Mouse (Mus musculus) liver, embryonic 13.5 days (tissue): Measurements from ENCODE around the gene Fbxl8. TPM values are rescaled to one million over a fixed set of nuclear protein-coding genes. Genes with fewer than 3 reads are reported as not detected.

ENCODE experiments used
- ATAC-seq: fragments of 200-750 bp; cut with Nextera tagmentation; 2 replicates; pipeline ENCODE4 v1.8.0; 2017; ENCODE audit warnings: low read depth, mild to moderate bottlenecking, moderate number of reproducible peaks, moderate library complexity
- DNase-seq: peaks from one replicate; pipeline ENCODE4 v3.0.0; 2022
- H3K27ac ChIP-seq: fragments of 300-500 bp; sonication (generic); 2 replicates; pipeline ENCODE4 v1.5.1; 2015; ENCODE audit warnings: moderate library complexity, mild to moderate bottlenecking, inconsistent platforms
- H3K27me3 ChIP-seq: fragments of 300-500 bp; sonication (generic); 2 replicates; pipeline ENCODE4 v1.6.1; 2015; ENCODE audit warnings: mild to moderate bottlenecking, inconsistent platforms
- H3K36me3 ChIP-seq: fragments of 300-500 bp; sonication (generic); 2 replicates; pipeline ENCODE4 v1.6.1; 2015; ENCODE audit warnings: mild to moderate bottlenecking, inconsistent platforms
- H3K4me1 ChIP-seq: fragments of 300-500 bp; sonication (generic); replicated peaks from 2 replicates; pipeline ENCODE4 v1.6.1; 2015; ENCODE audit warnings: inconsistent platforms
- H3K4me2 ChIP-seq: fragments of 300-500 bp; sonication (generic); 2 replicates; pipeline ENCODE4 v1.6.1; 2015; ENCODE audit warnings: inconsistent platforms, mild to moderate bottlenecking, moderate library complexity
- H3K4me3 ChIP-seq: fragments of 300-500 bp; sonication (generic); replicated peaks from 2 replicates; pipeline ENCODE4 v1.5.1; 2015; ENCODE audit warnings: mild to moderate bottlenecking, inconsistent platforms
- H3K9ac ChIP-seq: fragments of 300-500 bp; sonication (generic); 2 replicates; pipeline ENCODE4 v1.6.1; 2015; ENCODE audit warnings: mild to moderate bottlenecking, inconsistent platforms
- H3K9me3 ChIP-seq: fragments of 300-500 bp; sonication (generic); replicated peaks from 2 replicates; pipeline ENCODE4 v1.6.1; 2016; ENCODE audit warnings: inconsistent platforms
- WGBS: fragments of 180-500 bp; shearing (Covaris S2); methylation state at CpG from one replicate; pipeline ENCODE4 v1.1.7; 2015; ENCODE audit not compliant: insufficient replicate concordance; 5-methylcytosine and 5-hydroxymethylcytosine counted together
- polyA plus RNA-seq: library from polyadenylated mRNA; unstranded; fragments of >200 nt; fragmentation: Nextera tagmentation; extraction: Ambion mirVana; gene quantifications from 2 replicates; pipeline ENCODE4 v1.2.1, GENCODE M21; 2015

The Fbxl8 gene
- polyA plus RNA-seq, 1 experiment from 2014 or later: 0.98 TPM

DNA sequence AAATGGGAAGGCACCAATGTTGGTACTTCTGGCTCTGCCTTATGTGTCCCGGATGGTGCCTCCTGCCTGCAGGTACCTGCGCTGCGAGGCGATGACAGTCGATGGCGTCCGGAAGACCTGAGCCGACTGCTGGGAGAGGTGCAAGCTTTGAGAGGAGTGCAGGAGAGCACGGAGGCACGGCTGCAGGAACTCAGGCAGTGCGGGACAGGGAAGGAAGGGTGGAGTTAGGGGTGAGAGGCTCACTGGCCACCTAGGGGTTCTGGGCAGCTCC, 6.4 kb downstream of the Fbxl8 start:
- no peak overlapping the region for H3K27ac ChIP-seq
- H3K4me1 ChIP-seq: peaks cover 39% of the 10 kb centered on the region
- H3K36me3 ChIP-seq: no peaks in the 10 kb centered on the region
- DNase-seq (no peak), ATAC-seq (no peak)
- 6% methylated on average over 11 of the region's 11 CpGs for WGBS
- peaks cover 99% of the 10 kb centered on the region for H3K27me3 ChIP-seq
- no peak overlapping the region for H3K9ac ChIP-seq
- no peak overlapping the region for H3K4me2 ChIP-seq
- peak overlapping the region; percentile 5; the same call in 1 of the 2 replicates for H3K4me3 ChIP-seq
- H3K9me3 ChIP-seq: peaks cover 6% of the 10 kb centered on the region; the same call in 1 of the 2 replicates

DNA sequence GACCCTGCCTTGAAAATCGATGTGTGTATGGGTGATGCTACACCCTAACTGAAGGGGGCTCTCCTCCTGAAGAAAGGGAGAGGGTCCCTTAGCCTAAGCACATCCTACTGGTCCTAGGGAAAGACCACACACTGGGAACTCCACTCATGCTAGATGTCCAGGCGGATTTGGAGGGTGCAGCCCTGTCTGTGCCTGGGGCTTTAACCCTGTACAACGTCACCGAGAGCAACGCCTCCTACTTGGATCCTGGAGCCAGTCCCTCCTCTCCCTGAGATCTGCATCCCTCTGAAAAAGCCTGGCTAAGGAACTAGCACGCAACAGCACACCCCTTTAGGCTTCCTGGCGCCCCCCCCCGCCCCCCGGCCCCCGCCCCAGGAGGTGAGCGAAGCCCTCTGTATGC, 10.9 kb downstream of the Fbxl8 start:
- no peak for DNase-seq
- 13% methylated on average over 11 of the region's 11 CpGs for WGBS
- H3K27me3 ChIP-seq: peaks cover 99% of the 10 kb centered on the region
- H3K4me1 ChIP-seq: peaks cover 33% of the 10 kb centered on the region
- H3K27ac ChIP-seq: no peak overlapping the region
- no peak overlapping the region for H3K4me3 ChIP-seq
- H3K36me3 ChIP-seq: no peaks in the 10 kb centered on the region
- H3K9me3 ChIP-seq: no peaks in the 10 kb centered on the region
- ATAC-seq: no peak
- H3K9ac ChIP-seq: no peak overlapping the region
- peak overlapping the region; percentile 59; the same call in 1 of the 2 replicates for H3K4me2 ChIP-seq

DNA sequence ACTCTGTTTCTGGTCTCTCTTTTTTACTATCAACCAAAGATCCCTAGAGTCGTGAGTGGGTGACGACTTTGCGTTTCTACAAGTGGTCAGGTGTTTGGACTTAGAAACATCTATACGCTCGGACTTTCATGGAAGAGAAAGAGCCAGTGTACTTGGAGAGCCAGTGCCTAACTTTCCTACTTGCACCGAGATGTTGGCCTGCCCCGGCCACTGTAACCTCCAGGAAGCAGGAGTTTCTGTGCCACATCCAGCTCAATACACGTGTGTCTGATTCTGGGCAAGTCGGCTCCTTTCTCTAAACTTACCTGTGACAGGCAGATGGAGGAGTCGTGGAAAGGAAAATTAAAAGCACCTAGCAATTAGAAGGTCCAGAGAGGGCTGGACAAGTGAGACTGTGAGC, 11.4 kb downstream of the Fbxl8 start, which contains the start of gene Nol3:
Nol3 (plus strand) TSS at position 301 of the 400 bp plus-strand sequence.
- WGBS: 11% methylated on average over 10 of the region's 10 CpGs
- Histone ChIP-seq H3K27me3 (peaks cover 99% of the 10 kb centered on the region), H3K9ac (peak within 1 kb of the TSS; percentile 47; the same call in 1 of the 2 replicates), H3K27ac (no peak within 1 kb of the TSS), H3K4me2 (peak within 1 kb of the TSS; percentile 59), H3K4me1 (peaks cover 28% of the 10 kb centered on the region), H3K36me3 (no peaks in the 10 kb centered on the region), H3K9me3 (no peaks in the 10 kb centered on the region), H3K4me3 (peak within 1 kb of the TSS; percentile 35)
- no peak for DNase-seq
- ATAC-seq: no peak

DNA sequence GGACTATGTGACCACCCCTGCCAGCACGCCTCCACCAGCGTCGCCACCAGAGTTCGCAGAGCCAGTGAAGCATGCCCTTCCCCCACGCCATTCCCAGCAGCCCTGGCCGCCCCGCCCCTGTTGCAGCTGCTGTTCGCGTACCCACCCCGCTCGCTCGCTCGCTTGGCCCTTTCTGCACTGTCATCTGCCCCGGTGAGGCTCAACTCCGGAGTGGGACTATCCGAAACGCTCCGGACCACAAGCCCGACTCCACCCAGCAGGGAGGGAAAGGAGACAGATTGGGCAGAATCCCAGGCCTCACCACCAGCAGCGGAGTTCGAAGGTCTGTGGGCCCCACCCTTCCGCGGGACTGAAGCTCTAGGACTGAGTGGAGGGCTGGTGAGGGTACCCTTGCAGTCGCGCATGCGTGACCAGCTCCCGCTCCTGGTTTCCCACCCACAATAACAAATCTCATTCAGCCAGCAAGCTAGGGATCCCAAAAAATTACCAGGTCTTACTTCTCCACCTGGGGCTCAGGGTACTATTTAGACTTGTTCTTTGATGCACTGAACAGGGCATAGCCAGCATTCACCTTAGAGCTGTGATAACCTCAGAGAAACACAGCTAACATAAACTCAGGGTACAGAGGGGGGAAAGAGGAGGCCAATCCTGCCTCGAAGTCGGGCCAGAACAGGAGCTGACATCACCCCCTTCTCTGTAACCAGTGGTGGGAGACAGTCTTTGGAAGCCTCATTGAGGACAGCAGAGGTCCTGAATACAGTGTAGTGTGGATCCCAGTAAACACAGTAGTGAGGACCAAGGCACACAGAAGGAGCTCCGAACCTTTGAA, 12.1 kb downstream of the Fbxl8 start:
- H3K9ac ChIP-seq: peak overlapping the region; percentile 47; the same call in 1 of the 2 replicates
- H3K27me3 ChIP-seq: peaks cover 97% of the 10 kb centered on the region
- DNase-seq (no peak), ATAC-seq (peak; percentile 64)
- peaks cover 27% of the 10 kb centered on the region for H3K4me1 ChIP-seq
- H3K27ac ChIP-seq: no peak overlapping the region
- H3K4me3 ChIP-seq: peak overlapping the region; percentile 35
- WGBS: 4% methylated on average over 30 of the region's 30 CpGs
- 0 out of 2 replicates have a peak, but pooled peaks cover 2% of the 10 kb centered on the region for H3K36me3 ChIP-seq
- H3K4me2 ChIP-seq: peak overlapping the region; percentile 59
- H3K9me3 ChIP-seq: no peaks in the 10 kb centered on the region

DNA sequence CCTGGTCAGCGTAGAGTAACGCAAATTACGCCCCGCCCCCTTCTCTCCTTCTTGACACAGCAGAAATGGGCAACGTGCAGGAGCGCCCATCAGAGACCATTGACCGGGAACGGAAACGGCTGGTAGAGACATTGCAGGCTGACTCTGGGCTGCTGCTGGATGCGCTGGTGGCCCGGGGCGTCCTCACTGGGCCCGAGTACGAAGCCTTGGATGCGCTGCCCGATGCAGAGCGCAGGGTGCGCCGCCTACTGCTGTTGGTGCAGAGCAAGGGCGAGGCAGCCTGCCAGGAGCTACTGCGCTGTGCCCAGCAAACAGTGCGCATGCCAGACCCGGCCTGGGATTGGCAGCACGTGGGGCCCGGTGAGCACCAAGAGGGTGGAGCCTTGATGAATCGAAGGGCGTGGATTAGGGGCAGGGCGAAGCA, 14.5 kb downstream of the Fbxl8 start:
- ATAC-seq (peak; percentile 65), DNase-seq (peak; percentile 43)
- WGBS: 4% methylated on average over 28 of the region's 28 CpGs

DNA sequence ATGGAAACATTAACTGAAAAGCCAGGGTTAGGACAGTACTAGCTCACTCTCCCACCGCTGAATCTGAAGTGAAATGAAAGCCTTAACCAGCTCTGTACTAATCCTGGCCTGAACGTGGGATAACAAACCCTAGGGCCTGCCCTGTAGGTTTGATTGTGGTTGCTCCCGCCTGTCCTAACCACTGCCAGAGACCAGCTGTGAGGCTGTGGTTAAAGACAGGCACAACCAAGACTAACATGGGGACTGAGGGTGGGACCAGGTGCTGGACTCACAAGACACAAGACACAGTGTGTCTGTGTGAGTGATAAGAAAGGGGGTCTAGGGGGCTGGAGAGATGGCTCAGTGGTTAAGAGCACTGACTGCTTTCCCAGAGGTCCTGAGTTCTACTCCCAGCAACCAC, 16.1 kb downstream of the Fbxl8 start:
- 0 out of 2 replicates have a peak, but pooled peaks cover 4% of the 10 kb centered on the region for H3K36me3 ChIP-seq
- DNase-seq (no peak), ATAC-seq (no peak)
- peaks cover 42% of the 10 kb centered on the region for H3K4me1 ChIP-seq
- H3K9me3 ChIP-seq: no peaks in the 10 kb centered on the region
- no peak overlapping the region for H3K9ac ChIP-seq
- WGBS: 46% methylated on average over 3 of the region's 3 CpGs
- no peak overlapping the region for H3K27ac ChIP-seq
- H3K4me3 ChIP-seq: no peak overlapping the region
- H3K4me2 ChIP-seq: no peak overlapping the region
- peaks cover 91% of the 10 kb centered on the region for H3K27me3 ChIP-seq

More for the DNA sequence above, 14.5 kb downstream of the Fbxl8 start:
- 0 out of 2 replicates have a peak, but pooled peaks cover 4% of the 10 kb centered on the region for H3K36me3 ChIP-seq
- H3K9me3 ChIP-seq: no peaks in the 10 kb centered on the region
- peaks cover 95% of the 10 kb centered on the region for H3K27me3 ChIP-seq
- H3K4me3 ChIP-seq: peak overlapping the region; percentile 36
- 0 out of 2 replicates have a peak overlapping the region, but pooled peaks have one; percentile 29 for H3K9ac ChIP-seq
- peak overlapping the region; percentile 56 for H3K4me2 ChIP-seq
- no peak overlapping the region for H3K27ac ChIP-seq
- H3K4me1 ChIP-seq: peaks cover 43% of the 10 kb centered on the region

DNA sequence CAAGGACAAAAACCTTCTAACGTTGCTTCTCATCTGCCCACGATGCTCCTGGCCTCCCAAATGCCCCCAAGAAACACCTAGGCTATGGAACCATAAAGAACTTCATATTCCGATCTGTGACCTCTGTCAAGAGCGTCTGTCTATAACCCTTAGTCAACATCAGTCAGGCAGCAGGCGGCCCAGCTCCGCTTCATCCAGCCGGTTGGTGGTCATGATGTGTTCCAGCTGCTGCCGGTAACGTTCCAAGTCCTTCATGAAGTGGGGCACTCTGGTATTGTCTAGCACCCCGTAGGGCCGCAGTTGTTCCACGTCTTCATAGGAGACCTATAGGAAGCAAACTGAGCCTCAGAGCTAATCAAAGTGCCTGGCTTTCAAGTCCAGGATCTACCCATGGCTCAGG, 17.4 kb downstream of the Fbxl8 start:
- H3K4me1 ChIP-seq: peaks cover 29% of the 10 kb centered on the region
- ATAC-seq (no peak), DNase-seq (no peak)
- no peaks in the 10 kb centered on the region for H3K9me3 ChIP-seq
- 80% methylated on average over 12 of the region's 12 CpGs for WGBS
- H3K9ac ChIP-seq: no peak overlapping the region
- H3K36me3 ChIP-seq: 0 out of 2 replicates have a peak, but pooled peaks cover 4% of the 10 kb centered on the region
- no peak overlapping the region for H3K27ac ChIP-seq
- H3K4me3 ChIP-seq: no peak overlapping the region
- peaks cover 89% of the 10 kb centered on the region for H3K27me3 ChIP-seq
- no peak overlapping the region for H3K4me2 ChIP-seq

DNA sequence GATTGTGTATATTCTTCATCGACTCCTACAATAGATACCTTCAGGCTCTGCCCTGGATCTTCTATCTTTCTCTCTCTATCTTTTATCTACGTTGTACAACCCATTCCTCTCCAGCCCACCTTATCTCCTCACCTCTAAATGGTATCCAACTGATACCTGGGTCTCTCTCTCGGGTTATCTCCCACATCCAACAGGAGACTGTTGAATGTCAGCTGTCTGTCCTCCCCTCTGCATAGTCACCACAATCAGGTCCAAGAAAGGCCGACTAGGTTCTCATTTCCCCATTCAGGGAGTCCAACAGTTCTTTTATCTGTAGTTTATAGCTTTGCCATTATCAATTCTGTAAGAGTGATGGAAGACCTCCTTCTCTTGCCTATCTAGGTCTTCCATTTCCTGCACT, 17.8 kb downstream of the Fbxl8 start:
- Histone ChIP-seq H3K4me1 (peaks cover 29% of the 10 kb centered on the region), H3K27ac (no peak overlapping the region), H3K4me3 (no peak overlapping the region), H3K9me3 (no peaks in the 10 kb centered on the region), H3K27me3 (peaks cover 85% of the 10 kb centered on the region), H3K9ac (no peak overlapping the region), H3K36me3 (0 out of 2 replicates have a peak, but pooled peaks cover 4% of the 10 kb centered on the region), H3K4me2 (no peak overlapping the region)
- WGBS: 31% methylated on average over 4 of the region's 4 CpGs
- ATAC-seq (no peak), DNase-seq (no peak)

DNA sequence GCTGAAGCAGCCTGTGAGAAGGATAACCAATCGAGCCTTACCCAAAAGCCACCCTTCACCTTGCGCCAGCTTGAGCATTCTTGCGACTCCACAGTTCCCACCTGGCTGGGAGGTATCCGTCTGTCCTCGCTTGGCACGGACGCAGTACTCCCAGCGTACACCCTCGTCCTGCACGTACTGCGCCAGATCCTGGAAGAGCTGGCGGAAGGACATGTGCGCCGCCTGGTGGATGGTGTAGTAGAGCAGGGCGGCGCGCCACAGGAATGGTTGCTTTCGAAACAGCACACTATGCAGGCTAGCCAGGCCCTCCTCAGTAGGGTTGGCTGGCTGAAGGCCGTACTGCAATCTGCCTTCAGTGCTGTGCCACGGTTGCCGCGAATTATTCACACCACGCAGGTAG, 18.6 kb downstream of the Fbxl8 start:
- no peaks in the 10 kb centered on the region for H3K9me3 ChIP-seq
- peak overlapping the region; percentile 45 for H3K4me2 ChIP-seq
- 0 out of 2 replicates have a peak, but pooled peaks cover 4% of the 10 kb centered on the region for H3K36me3 ChIP-seq
- 32% methylated on average over 22 of the region's 23 CpGs for WGBS
- ATAC-seq: peak; percentile 64
- H3K4me1 ChIP-seq: peaks cover 31% of the 10 kb centered on the region
- peak; percentile 53 for DNase-seq
- H3K27ac ChIP-seq: no peak overlapping the region
- peak overlapping the region; percentile 12; the same call in 1 of the 2 replicates for H3K4me3 ChIP-seq
- H3K27me3 ChIP-seq: peaks cover 78% of the 10 kb centered on the region
- no peak overlapping the region for H3K9ac ChIP-seq

DNA sequence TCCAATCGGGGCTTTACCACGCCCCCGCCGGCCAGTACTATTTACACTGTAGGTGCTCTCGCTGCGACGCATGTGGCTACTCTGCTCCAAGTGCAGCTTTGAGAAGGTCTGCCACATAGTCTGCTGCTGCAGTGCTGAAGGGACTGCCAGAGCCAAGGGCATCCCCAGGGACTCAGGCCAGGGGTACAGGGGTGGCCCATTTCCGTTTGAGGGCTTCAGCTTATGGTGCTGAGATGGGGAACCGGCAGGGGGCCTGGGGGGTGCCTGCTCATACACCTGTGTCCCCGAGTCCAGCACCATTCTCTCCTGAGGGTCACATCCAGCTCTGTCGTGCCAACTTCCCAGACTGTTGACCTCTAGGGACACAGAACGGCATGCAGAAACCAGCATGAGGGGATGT, 21.1 kb downstream of the Fbxl8 start:
- WGBS: 53% methylated on average over 12 of the region's 12 CpGs
- Histone ChIP-seq H3K27ac (no peak overlapping the region), H3K9ac (no peak overlapping the region), H3K36me3 (0 out of 2 replicates have a peak, but pooled peaks cover 4% of the 10 kb centered on the region), H3K27me3 (peaks cover 69% of the 10 kb centered on the region), H3K4me3 (no peak overlapping the region), H3K4me2 (no peak overlapping the region), H3K4me1 (peaks cover 41% of the 10 kb centered on the region), H3K9me3 (no peaks in the 10 kb centered on the region)
- ATAC-seq (no peak), DNase-seq (no peak)

DNA sequence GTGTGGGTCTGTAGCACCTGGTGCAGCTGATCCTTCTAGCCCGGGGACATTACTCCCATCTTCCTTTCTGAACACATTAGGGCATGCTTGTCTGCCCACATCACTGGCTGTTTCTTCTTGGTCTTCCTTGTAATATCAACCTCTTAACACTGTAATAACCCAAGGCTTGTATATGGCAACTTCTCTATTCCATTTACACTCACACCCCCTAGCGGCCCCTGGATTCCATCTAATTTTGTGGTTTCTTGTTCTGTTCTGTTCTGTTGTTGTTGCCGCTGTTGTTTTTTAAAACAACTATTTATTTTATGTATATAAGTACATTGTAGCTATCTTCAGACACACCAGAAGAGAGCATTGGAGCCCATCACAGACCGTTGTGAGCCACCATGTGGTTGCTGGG, 22.5 kb downstream of the Fbxl8 start:
- no peaks in the 10 kb centered on the region for H3K9me3 ChIP-seq
- H3K9ac ChIP-seq: no peak overlapping the region
- no peak overlapping the region for H3K4me2 ChIP-seq
- peaks cover 61% of the 10 kb centered on the region for H3K27me3 ChIP-seq
- 67% methylated on average over 4 of the region's 4 CpGs for WGBS
- no peak overlapping the region for H3K27ac ChIP-seq
- ATAC-seq (no peak), DNase-seq (no peak)
- no peak overlapping the region for H3K4me3 ChIP-seq
- peaks cover 45% of the 10 kb centered on the region for H3K4me1 ChIP-seq
- H3K36me3 ChIP-seq: no peaks in the 10 kb centered on the region
